Mouse (Mus musculus): ENCODE measurements around the gene Kif5c. TPM values are rescaled to one million over a fixed set of nuclear protein-coding genes. Genes with fewer than 3 reads are reported as not detected.

The Kif5c gene
- polyA plus RNA-seq, 1 experiment, result 3.4 TPM

DNA sequence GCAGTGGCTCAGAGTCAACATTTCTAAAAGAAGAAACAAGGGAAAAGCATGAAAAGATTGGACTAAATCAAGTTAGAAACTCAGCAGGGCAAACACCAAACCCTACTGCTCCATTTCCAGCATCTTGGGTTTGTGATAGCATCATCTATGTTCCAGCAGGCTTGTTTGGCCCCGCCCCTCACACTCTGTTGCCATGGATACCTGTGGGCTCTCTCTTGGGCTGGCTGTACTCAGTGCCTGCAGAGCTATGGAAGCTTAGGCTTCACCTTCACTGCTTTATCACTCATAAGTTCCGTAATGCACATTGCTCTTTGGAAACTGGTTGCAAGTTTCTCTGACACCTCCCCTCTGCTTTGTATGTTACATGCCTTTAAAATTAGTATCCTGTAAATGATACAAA is 136.0 kb downstream of the Kif5c start:
- Histone ChIP-seq H3K36me3 (ENCODE audit: control insufficient read depth, insufficient read depth) (peaks cover 20% of the 10 kb centered on the region), H3ac (ENCODE audit: control insufficient read depth, insufficient read length, low read depth) (no peak overlapping the region), H3K4me3 (ENCODE audit: insufficient read depth, poor library complexity, severe bottlenecking) (no peak overlapping the region), H3K27me3 (ENCODE audit: control insufficient read depth, insufficient read depth, insufficient read length) (no peaks in the 10 kb centered on the region), H3K79me3 (ENCODE audit: low read depth) (no peaks in the 10 kb centered on the region), H3K79me2 (ENCODE audit: control insufficient read depth, insufficient read depth) (no peaks in the 10 kb centered on the region)
- TF ChIP-seq CEBPB (IDR thresholded peaks at IDR 0.05; ENCODE audit: low read depth) (no peak), MYOG (IDR thresholded peaks at IDR 0.05; ENCODE audit: control insufficient read depth, extremely low read depth, insufficient read length) (no peak), MAX (IDR thresholded peaks at IDR 0.05) (no peak)

DNA sequence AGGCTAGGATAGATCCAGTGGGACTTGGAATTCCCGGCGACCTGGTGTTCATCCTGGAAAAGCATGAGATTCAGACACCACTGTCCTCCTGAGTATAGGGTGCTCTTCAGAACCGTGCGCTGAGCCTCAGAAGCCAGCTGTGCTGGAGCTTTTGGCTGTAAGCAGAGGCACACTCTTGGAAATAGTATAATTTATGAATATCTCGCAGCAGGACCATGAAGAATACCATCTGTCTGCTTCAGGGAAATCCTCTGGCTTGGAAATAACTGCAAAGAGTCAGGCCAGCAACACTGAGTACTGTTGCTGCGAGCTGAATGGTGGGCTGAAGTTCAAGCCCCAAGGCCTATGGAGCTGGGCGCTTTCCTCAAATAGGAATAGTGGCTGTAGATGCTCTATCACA is 138.5 kb downstream of the Kif5c start:
- Histone ChIP-seq H3K79me3 (ENCODE audit: low read depth) (no peaks in the 10 kb centered on the region), H3K4me3 (ENCODE audit: insufficient read depth, poor library complexity, severe bottlenecking) (no peak overlapping the region), H3ac (ENCODE audit: control insufficient read depth, insufficient read length, low read depth) (no peak overlapping the region), H3K36me3 (ENCODE audit: control insufficient read depth, insufficient read depth) (peaks cover 17% of the 10 kb centered on the region), H3K79me2 (ENCODE audit: control insufficient read depth, insufficient read depth) (no peaks in the 10 kb centered on the region), H3K27me3 (ENCODE audit: control insufficient read depth, insufficient read depth, insufficient read length) (no peaks in the 10 kb centered on the region)
- TF ChIP-seq MYOG (IDR thresholded peaks at IDR 0.05; ENCODE audit: control insufficient read depth, extremely low read depth, insufficient read length) (no peak), USF1 (IDR thresholded peaks at IDR 0.05; ENCODE audit: low read depth) (no peak), CTCF (IDR thresholded peaks at IDR 0.05; ENCODE audit: control insufficient read depth, insufficient read depth, insufficient read length) (no peak), MAX (IDR thresholded peaks at IDR 0.05) (no peak), MYOD1 (IDR thresholded peaks at IDR 0.05; ENCODE audit: control insufficient read depth, insufficient read length, low read depth) (no peak), CEBPB (IDR thresholded peaks at IDR 0.05; ENCODE audit: low read depth) (no peak), FOSL1 (IDR thresholded peaks at IDR 0.05; ENCODE audit: insufficient read depth, low read length, poor library complexity, severe bottlenecking) (no peak)

DNA sequence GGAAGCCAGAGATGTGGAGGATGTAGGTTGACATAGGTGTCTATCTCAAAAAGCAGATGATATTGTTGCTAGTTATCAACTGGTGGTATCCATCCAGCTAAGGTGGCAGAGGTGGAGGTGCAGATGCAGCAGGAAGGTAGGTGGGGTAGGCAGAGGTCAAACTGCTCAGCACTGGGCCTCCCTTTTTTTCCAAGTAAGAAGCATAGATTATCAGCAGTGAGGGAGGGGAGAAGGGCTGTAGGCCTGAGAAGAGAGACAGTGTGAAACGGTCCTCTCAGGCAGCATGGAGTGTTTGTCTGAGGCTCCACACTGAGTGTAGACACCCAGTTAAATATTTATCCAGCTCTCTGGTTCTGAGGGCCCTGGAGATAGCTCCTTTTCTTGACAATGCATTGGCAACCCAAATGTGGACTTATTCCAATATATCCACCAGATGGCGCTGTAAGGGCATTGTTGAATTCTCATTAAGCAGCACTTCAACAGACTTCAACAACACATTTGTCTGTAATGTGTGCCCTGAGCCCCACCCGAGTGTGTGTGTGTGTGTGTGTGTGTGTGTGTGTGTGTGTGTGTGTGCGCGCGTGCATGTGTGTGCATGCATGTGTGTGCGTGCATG is 145.3 kb downstream of the Kif5c start:
- Histone ChIP-seq H3K79me3 (ENCODE audit: low read depth) (no peaks in the 10 kb centered on the region), H3K36me3 (ENCODE audit: control insufficient read depth, insufficient read depth) (peaks cover 5% of the 10 kb centered on the region), H3K79me2 (ENCODE audit: control insufficient read depth, insufficient read depth) (no peaks in the 10 kb centered on the region), H3ac (ENCODE audit: control insufficient read depth, insufficient read length, low read depth) (no peak overlapping the region), H3K4me3 (ENCODE audit: insufficient read depth, poor library complexity, severe bottlenecking) (no peak overlapping the region), H3K27me3 (ENCODE audit: control insufficient read depth, insufficient read depth, insufficient read length) (no peaks in the 10 kb centered on the region)
- TF ChIP-seq USF1 (IDR thresholded peaks at IDR 0.05; ENCODE audit: low read depth) (no peak), CTCF (IDR thresholded peaks at IDR 0.05; ENCODE audit: control insufficient read depth, insufficient read depth, insufficient read length) (peak; percentile 28)

- no peak overlapping the region for H3K4me3 ChIP-seq (ENCODE audit: insufficient read depth, poor library complexity, severe bottlenecking)
- H3K79me2 ChIP-seq (ENCODE audit: control insufficient read depth, insufficient read depth), result no peaks in the 10 kb centered on the region
- H3K36me3 ChIP-seq (ENCODE audit: control insufficient read depth, insufficient read depth), result peaks cover 7% of the 10 kb centered on the region
- TF ChIP-seq MYOD1 (IDR thresholded peaks at IDR 0.05; ENCODE audit: control insufficient read depth, insufficient read length, low read depth), result no peak
- no peak for TF ChIP-seq CEBPB (IDR thresholded peaks at IDR 0.05; ENCODE audit: low read depth)
- no peak for TF ChIP-seq MAX (IDR thresholded peaks at IDR 0.05)
- no peak for TF ChIP-seq FOSL1 (IDR thresholded peaks at IDR 0.05; ENCODE audit: insufficient read depth, low read length, poor library complexity, severe bottlenecking)
- no peak for TF ChIP-seq USF1 (IDR thresholded peaks at IDR 0.05; ENCODE audit: low read depth)
- no peak for TF ChIP-seq CTCF (IDR thresholded peaks at IDR 0.05; ENCODE audit: control insufficient read depth, insufficient read depth, insufficient read length)
- no peak for TF ChIP-seq MYOG (IDR thresholded peaks at IDR 0.05; ENCODE audit: control insufficient read depth, extremely low read depth, insufficient read length)
- no peaks in the 10 kb centered on the region for H3K27me3 ChIP-seq (ENCODE audit: control insufficient read depth, insufficient read depth, insufficient read length)
- no peaks in the 10 kb centered on the region for H3K79me3 ChIP-seq (ENCODE audit: low read depth)
- H3ac ChIP-seq (ENCODE audit: control insufficient read depth, insufficient read length, low read depth), result no peak overlapping the region
These were observed 149.8 kb downstream of the Kif5c start for GRCm38 (mm10) chr2:49768916-49769315.

GRCm38 (mm10) chr2:49770440-49770839 is 151.3 kb downstream of the Kif5c start:
- Histone ChIP-seq H3K79me2 (ENCODE audit: control insufficient read depth, insufficient read depth) (no peaks in the 10 kb centered on the region), H3K27me3 (ENCODE audit: control insufficient read depth, insufficient read depth, insufficient read length) (no peaks in the 10 kb centered on the region), H3K79me3 (ENCODE audit: low read depth) (no peaks in the 10 kb centered on the region), H3K4me3 (ENCODE audit: insufficient read depth, poor library complexity, severe bottlenecking) (no peak overlapping the region), H3ac (ENCODE audit: control insufficient read depth, insufficient read length, low read depth) (no peak overlapping the region), H3K36me3 (ENCODE audit: control insufficient read depth, insufficient read depth) (peaks cover 7% of the 10 kb centered on the region)
- no peak for TF ChIP-seq MAX (IDR thresholded peaks at IDR 0.05)
- no peak for TF ChIP-seq FOSL1 (IDR thresholded peaks at IDR 0.05; ENCODE audit: insufficient read depth, low read length, poor library complexity, severe bottlenecking)
- TF ChIP-seq MYOD1 (IDR thresholded peaks at IDR 0.05; ENCODE audit: control insufficient read depth, insufficient read length, low read depth), result no peak
- no peak for TF ChIP-seq CTCF (IDR thresholded peaks at IDR 0.05; ENCODE audit: control insufficient read depth, insufficient read depth, insufficient read length)
- TF ChIP-seq USF1 (IDR thresholded peaks at IDR 0.05; ENCODE audit: low read depth), result no peak
- TF ChIP-seq CEBPB (IDR thresholded peaks at IDR 0.05; ENCODE audit: low read depth), result no peak
- TF ChIP-seq MYOG (IDR thresholded peaks at IDR 0.05; ENCODE audit: control insufficient read depth, extremely low read depth, insufficient read length), result no peak

- Histone ChIP-seq H3K36me3 (ENCODE audit: control insufficient read depth, insufficient read depth) (peaks cover 4% of the 10 kb centered on the region), H3ac (ENCODE audit: control insufficient read depth, insufficient read length, low read depth) (no peak overlapping the region), H3K4me3 (ENCODE audit: insufficient read depth, poor library complexity, severe bottlenecking) (no peak overlapping the region), H3K27me3 (ENCODE audit: control insufficient read depth, insufficient read depth, insufficient read length) (no peaks in the 10 kb centered on the region), H3K79me2 (ENCODE audit: control insufficient read depth, insufficient read depth) (no peaks in the 10 kb centered on the region), H3K79me3 (ENCODE audit: low read depth) (no peaks in the 10 kb centered on the region)
- no peak for TF ChIP-seq MAX (IDR thresholded peaks at IDR 0.05)
- TF ChIP-seq MYOD1 (IDR thresholded peaks at IDR 0.05; ENCODE audit: control insufficient read depth, insufficient read length, low read depth), result no peak
- TF ChIP-seq MYOG (IDR thresholded peaks at IDR 0.05; ENCODE audit: control insufficient read depth, extremely low read depth, insufficient read length), result no peak
- peak; percentile 72 for TF ChIP-seq CEBPB (IDR thresholded peaks at IDR 0.05; ENCODE audit: low read depth)
These were observed 152.1 kb downstream of the Kif5c start for GRCm38 (mm10) chr2:49771172-49771571.

Data from C2C12 (cell line).